Mouse (Mus musculus) myocyte (in vitro differentiated cells): ENCODE data around the gene Mta3.

ENCODE experiments used
- CEBPB ChIP-seq: IDR thresholded peaks from 2 replicates; pipeline ENCODE4 v1.6.1; 2011; ENCODE audit warnings: mild to moderate bottlenecking, moderate library complexity; ENCODE audit not compliant: poor library complexity, insufficient read depth, severe bottlenecking
- E2F4 ChIP-seq: IDR thresholded peaks from one replicate; pipeline ENCODE4 v1.6.1; 2011; ENCODE audit warnings: mild to moderate bottlenecking, control low read depth, moderate library complexity; ENCODE audit not compliant: insufficient read depth
- MAX ChIP-seq: IDR thresholded peaks from one replicate; pipeline ENCODE4 v1.6.1; 2011; ENCODE audit warnings: low read depth, mild to moderate bottlenecking, control low read depth
- MYOD1 ChIP-seq, 3 experiments: IDR thresholded peaks; one replicate each; pipeline ENCODE4 v1.6.1; 2011; ENCODE audit warnings: control low read depth in 2 of 3, low read depth in 2 of 3, mild to moderate bottlenecking in 2 of 3, moderate library complexity in 1 of 3; ENCODE audit not compliant: insufficient read length in 2 of 3, control insufficient read depth in 1 of 3
- POLR2A ChIP-seq: IDR thresholded peaks from one replicate; pipeline ENCODE4 v1.6.1; 2011; ENCODE audit warnings: low read depth, mild to moderate bottlenecking, control low read depth, moderate library complexity; ENCODE audit not compliant: insufficient read length
- POLR2AphosphoS2 ChIP-seq: IDR thresholded peaks from one replicate; pipeline ENCODE4 v1.6.1; 2011; ENCODE audit warnings: low read depth, control low read depth; ENCODE audit not compliant: insufficient read length
- USF1 ChIP-seq: IDR thresholded peaks from one replicate; pipeline ENCODE4 v1.6.1; 2011; ENCODE audit warnings: low read depth, mild to moderate bottlenecking, control low read depth, moderate library complexity

DNA sequence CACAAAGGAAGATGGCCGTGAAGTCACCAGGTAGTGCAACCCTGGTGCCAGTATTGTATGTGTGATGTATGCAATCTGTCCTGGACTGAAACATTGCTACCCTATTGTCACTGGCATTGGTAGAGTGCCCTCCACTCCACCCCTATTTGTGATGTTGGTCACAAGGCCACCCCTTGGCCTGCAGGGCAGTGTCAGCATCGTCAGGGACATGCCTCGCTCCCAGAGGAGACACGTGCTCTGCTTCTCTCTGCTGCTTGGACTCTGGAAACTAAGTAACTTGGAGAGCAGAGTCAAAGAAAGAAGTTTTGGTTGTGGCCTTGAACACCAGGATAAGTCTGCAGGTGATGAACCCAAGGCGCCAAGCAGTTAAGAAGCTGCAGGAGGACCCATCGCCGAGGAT, 65.0 kb downstream of the Mta3 start:
- TF ChIP-seq POLR2A = no peak
- no peak for TF ChIP-seq MYOD1 (IDR thresholded peaks at IDR 0.05; ENCODE audit: control insufficient read depth in 1 of 3, insufficient read length in 2 of 3, low read depth in 2 of 3)
- TF ChIP-seq CEBPB = no peak
- TF ChIP-seq USF1 = no peak
- TF ChIP-seq E2F4 = no peak
- TF ChIP-seq POLR2AphosphoS2 = no peak
- TF ChIP-seq MAX = no peak
